Mouse (Mus musculus) erythroblast, adult 5-6 weeks (primary cell): ENCODE results near the gene Pla2g10. TPM values are rescaled to one million over a fixed set of nuclear protein-coding genes. Genes with fewer than 3 reads are reported as not detected.
"Not testable (repeated sequence)": the region's sequence is repeated elsewhere in the genome, so short reads cannot be mapped to it uniquely, and the experiment has no call there.

Experiments used
- ATAC-seq: replicated peaks from 2 replicates; pipeline ENCODE4 v1.8.0; 2016; ENCODE audit warnings: moderate number of reproducible peaks, mild to moderate bottlenecking, moderate TSS enrichment, inconsistent platforms; ENCODE audit not compliant: poor library complexity, low FRiP score, severe bottlenecking
- total RNA-seq, 2 experiments: library from RNA; stranded (forward) in 1 of 2; stranded (reverse) in 1 of 2; fragments of 150-400 nt in 1 of 2; fragments of 200-764, 138-1000 nt in 1 of 2; gene quantifications; 2 replicates each; pipeline versions ENCODE4 v1.2.3 to v1.2.4; 2015 to 2017; ENCODE audit warnings: low replicate concordance in 2 of 2

The Pla2g10 gene
- total RNA-seq, 2 experiments from 2014 or later = not detected

DNA sequence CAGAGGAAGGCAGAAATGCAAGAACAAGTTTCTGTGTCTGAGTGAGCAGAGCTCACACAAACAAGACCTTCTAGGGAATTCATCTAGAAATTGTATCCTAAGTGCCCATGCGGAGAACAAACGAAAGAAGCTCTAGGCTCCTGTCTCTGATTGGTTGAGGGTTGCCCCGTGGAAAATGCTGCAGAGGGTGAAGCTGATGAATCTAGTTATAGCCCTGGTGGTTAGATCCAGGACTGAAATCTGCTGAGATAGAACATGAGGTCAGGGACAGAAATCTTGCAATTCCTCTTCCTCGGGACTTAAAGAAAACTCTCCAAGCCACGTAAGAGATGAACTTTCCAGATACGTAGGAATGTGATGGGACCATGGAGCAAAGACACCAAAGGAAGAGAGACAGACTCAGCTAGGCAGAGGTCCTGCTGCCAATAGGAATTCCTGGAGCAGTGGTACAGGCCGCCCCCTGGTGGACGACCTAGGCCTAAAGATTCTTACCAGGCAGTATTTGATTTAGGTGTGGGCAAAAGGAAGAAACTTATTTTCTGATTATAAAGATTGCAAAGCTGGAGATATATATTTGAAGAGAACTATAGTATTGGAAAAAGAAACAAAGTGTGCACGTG lies 2.8 kb upstream of the Pla2g10 start:
- peak; percentile 77; the same call in 1 of the 2 replicates for ATAC-seq

DNA sequence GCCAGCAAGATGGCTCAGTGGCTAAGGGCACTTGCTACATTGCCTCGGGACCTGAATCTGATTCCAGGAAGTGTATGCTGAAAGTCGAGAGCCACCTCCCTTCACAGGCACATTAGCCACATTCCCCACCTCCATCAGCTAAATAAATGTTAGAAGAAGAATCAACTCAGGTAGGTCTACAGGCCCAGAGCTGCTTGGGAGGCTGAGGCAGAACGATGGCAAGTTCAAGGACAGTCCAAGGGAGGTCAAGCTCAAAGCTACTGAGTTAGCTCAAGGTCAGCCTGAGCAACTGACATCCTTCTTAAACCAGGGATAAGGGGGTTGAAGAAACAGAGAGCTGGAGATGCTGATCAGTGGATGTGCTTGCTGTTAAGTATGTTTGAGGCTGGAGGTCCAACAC lies 2.0 kb upstream of the Pla2g10 start:
- no peak for ATAC-seq

DNA sequence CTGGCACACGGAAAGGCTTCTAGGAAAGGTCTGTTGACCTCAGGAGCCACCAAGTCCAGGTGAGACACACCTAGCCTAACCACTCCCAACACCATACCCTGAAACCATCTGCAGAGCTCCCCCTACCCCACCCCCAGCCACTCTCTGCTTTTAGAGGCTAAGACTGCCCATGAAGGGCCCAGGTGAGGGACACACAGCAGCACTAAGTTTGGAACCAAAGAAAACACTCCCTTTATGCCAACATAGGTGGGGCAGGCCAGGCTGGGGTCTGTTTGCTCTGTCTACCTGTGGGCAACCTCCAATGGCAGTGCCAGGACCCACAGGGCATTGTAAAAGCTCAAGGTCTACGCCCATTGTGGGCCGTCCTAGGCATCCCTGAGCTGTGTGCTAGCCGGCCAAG lies 1.4 kb downstream of the Pla2g10 start:
- ATAC-seq = no peak

DNA sequence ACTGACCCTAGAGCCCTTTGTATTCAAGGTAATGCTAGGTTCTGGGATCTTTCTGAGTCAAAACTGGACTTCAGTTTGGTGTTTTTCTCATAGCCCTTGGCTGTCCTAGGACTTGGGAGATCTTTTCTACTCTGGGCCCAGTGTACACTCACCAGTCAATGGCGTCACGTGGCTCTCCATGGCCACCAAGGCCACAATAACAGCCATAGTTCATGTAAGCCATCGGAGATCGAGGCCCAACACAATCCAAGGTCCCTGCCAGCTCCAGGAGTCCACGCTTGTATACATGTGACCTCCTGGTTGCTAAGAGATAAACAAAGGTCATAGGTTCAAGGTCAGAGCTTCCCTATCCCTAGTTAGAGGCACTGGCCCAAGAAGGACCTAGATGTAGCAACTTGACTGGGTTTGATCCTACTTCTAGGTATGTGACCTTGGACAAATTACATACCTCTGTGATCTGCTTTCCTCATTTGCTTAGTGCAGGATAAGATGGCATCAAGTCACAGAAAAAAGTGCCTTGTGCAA lies 2.9 kb downstream of the Pla2g10 start:
- ATAC-seq = no peak

DNA sequence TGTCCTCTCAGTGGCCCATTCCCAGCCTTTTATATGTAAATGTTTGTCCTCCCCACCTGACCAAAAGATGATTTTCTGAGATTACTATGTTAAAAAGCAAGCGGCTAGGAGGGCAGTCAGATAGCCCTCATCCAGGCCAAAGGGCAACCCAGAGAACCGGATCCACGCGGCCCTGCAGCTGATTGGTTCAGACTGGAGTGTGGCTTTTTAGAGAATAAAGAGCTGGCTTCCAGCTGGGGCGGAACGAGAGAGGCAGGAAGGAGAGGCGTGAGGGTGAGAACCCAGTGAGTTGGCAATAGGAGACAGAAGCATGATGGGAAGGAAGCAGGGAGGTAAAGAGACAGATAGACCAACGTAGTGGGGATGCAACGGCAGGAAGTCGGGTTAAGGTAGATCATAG lies 7.8 kb downstream of the Pla2g10 start:
- ATAC-seq = no peak

DNA sequence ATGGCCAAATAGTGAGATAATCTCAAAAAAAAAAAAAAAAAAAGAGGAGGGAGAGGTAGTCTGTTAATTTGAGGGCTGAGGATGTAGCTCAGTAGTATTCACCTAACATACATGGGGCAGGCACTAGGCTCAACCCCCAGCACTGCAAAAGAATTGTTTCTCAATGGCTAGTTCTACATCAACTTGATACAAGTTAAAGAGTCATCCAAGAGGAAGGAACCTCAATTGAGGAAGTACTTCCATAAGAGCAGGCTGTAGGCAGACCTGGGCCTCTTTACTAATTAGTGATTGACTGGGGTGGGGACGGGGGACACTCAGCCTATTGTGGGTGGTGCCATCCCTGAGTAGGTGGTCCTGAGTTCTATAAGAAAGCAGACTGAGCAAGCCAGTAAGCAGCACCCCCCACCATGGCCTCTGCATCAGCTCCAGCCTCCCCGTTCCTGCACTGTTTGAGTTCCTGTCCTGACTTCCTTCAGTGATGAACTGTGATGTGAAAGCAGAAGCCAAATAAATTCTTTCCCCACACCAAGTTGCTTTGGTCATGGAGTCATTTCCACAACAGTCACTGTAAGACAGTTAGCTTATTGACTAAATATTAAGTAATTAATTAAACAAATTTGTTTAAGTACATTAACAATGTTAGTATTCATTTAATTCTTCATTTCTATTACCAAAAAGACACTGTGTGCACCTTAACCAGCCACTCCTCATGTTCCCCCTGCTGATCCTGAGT lies 13.8 kb downstream of the Pla2g10 start:
- ATAC-seq = no peak

DNA sequence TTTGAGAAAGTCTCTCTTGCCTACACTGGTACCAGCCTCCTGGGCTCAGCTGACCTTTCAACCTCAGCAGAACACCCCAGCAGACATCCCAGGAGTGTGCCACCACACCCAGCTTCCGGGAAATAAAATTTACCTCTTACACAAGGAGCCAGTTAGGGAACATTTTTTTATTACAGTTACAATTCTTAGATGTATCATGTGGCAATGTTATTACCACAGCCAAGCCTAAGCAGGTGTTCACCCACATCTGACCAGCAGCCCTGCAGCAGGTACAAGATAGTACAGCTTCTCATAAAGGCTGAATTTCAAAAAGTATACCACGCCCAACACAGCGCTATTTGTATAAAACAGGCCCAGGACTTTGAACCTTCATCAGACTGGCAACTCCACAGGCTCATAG lies 15.9 kb downstream of the Pla2g10 start:
- no peak for ATAC-seq

DNA sequence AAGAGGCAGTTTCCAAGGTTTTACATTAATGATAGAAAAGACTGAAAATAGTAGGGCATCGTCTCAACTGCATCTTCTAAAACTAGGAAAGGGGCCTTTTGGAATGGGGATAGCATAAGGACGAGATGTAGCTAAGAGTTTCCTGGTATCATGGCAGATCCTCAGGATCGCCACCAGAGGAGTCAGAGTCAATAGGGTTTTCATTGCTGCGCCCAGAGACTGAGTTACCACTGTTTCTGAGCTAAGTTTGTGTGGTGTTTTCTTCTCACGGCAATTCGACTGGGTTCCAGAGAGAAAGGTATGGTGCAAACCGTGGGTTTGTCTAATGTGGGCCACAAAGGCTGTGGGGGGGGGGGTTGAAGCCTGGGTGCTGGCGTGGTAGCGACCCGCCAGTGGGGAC lies 26.1 kb downstream of the Pla2g10 start:
- ATAC-seq = no peak

DNA sequence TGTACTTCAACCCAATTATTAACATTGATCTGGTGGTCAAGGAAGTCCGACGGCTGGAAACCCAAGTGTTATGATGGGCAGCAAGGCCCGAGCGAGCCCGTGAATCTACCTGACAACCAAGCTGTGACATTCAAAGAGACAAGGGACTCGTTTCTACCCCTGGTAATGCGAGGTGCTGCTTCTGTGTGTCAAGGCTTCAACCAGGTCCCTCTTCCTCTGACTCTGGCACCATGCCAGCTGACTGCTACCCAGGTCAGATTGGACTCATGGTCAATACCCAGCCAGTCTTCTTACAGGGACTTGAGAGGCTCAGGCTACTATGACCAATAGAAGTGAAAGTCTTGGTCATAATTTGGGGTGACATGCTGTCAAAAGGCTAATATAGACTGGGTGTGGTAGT lies 28.6 kb downstream of the Pla2g10 start:
- no peak for ATAC-seq

DNA sequence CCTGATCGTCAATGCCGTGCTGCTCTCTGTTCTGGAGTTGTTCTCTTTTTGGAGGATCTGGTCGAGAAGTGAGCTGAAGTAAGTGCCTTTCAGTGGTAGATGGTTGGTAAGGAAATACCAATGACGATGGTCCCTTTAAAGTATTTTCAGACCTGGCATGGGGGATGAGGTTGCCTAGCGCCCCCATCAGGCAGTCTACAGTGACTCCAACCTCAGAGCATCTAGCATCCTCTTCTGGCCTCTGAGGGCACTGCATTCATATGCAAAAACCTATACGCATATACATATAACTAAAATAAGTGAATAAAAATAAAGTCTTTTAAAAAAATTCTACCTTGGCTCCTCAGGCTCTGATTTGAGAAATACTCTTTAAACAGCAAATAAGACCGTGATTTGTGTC lies 31.8 kb downstream of the Pla2g10 start:
- no peak for ATAC-seq

DNA sequence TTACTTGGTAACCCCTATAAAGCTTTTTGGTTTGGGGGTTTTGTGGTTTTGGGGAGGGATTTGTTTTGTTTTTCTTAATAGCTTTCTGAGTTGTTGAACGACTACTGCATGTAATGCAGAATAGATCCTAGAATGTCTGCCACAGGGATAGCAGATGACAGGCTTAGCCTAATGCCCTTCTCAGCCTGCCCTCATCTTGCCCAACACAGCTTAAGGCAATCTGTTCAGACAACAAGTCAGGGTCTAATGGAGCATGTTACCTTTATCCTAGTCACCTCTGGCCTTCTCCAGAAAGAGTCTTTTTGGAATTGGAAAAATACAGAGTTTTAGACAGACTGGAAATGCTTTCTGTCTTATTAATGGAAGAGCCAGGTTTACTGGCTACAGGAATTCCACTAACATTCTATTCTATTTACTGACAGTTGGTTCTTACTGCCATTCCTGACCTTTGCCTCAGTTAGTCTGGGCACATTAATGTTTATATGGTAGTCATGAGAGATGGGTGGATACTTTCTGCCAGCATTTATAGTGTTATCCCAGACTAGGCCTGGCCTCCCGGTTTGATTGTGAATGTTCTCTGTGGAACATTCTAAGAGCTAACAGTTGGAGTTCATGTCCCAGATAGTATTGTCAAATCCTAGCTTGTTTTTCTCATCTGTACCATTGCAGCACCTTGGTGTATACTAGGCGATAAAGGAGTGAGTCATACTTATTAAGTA lies 52.0 kb downstream of the Pla2g10 start:
- ATAC-seq = no peak

DNA sequence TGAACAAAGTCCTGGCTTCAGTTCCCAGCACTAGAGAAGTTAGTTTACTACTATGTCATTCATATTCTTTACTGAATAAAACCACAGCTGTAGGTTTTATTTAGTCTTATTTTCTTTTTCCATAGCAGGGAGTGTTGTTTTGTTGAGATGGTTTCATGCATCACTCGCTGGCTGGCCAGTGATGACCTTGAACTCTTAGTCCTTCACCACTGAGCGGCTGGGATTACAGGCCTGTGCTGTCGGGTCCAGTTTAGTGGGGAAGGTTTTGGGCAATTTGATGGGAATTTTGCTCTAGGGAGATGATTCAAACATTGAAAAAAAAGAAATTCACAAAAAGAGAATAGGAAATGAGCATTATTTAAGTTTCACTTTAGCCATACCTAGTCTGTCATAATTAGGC lies 56.3 kb downstream of the Pla2g10 start:
- no peak for ATAC-seq

DNA sequence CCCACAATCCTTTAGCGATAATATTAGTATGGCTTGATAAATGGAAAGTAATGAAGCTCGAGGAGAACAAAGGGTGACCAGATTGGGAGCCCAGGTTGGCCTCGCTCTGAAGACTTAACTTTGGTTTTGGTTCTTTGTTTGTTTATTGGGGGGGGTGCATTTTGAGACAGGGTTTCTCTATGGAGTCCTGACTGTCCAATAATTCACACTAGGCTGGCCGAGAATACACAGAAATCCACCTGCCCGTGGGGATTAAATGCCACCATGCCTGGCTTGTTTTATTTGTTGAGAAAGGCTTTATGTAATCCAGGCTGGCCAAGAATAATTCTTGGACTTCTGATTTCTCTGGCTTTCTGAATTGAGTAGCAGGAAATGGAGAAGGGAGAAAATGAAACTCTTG lies 57.7 kb downstream of the Pla2g10 start:
- no peak for ATAC-seq

DNA sequence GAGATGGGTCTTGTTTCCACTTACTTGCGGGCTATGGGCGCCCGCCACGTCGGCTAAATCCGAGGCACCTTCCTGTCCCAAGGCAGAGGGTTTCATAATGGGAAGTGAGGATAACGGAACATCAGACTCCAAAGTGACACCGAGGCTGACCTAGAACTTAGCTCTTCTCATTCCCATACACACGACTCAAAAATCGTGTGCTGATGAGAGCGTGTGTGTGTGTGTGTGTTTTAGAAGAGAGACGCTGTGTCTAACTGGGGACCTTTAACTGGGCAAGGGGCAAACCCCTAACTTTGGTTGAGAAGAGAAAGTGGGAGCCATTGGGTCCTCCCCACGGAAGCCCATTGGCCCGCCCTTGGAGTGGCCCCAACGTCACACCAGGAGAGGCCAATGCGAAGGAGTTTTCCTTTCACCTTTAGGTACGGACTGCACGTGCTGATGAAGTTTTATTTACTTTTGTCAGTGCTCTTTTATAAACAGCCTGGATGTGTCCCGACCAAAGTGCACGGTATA lies 58.3 kb downstream of the Pla2g10 start:
- ATAC-seq = peak; percentile 79

DNA sequence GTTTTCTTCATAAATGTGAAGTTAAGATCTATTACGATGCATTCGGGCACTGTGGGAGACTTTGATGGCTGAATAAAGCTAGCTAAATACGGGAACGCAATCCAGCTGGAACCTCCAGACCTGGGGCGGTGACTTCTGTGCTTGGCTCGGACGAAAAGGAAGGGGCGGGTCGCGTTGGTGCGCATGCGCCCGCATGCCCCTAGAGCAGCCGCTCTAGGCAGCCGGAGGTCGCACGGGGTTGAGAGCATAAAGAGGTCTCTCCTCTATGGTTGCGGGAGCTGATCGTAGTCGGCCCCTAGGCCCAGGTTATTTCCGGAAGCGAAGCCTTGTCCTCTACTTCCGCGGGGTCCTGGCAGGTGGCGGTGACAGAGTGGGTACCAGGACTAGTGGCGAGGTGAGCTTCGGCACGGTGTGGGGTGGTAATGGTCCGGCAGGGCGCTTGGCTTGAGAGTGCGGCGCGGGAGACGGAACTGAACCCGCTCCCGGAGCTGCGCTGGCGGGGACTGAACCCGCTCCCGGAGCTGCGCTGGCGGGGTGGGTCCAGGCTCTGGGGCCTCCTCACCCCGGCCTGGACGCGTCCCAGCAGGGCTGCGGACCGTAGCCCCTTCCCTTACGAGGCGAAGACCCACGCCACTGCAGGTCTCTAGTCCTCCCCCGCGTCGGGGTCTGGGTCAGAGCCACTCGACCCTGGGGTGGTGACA lies 58.9 kb downstream of the Pla2g10 start, which contains the start of the genes Bfar and 3110001I22Rik:
Gene Bfar (plus strand): TSS at position 174 of the 701 bp plus-strand sequence.
Gene 3110001I22Rik (plus strand): TSS at position 245 of the 701 bp plus-strand sequence.
- peak; percentile 79 for ATAC-seq

DNA sequence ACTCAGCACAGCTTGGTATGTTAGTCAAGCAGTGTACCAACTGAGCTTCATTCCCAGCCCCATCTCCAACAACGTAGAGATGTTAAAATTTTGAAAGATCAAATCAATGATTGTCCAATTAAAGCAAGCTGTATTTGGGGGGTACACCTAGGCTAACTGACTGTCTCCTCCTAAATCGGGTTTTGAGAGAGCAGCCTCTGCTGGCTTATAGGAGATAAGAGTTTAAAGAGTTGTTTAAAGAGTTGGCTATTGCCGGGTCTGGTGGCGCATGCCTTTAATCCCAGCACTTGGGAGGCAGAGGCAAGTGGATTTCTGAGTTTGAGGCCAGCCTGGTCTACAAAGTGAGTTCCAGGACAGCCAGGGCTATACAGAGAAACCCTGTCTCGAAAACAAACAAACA lies 59.9 kb downstream of the Pla2g10 start:
- not testable (repeated sequence) for ATAC-seq

DNA sequence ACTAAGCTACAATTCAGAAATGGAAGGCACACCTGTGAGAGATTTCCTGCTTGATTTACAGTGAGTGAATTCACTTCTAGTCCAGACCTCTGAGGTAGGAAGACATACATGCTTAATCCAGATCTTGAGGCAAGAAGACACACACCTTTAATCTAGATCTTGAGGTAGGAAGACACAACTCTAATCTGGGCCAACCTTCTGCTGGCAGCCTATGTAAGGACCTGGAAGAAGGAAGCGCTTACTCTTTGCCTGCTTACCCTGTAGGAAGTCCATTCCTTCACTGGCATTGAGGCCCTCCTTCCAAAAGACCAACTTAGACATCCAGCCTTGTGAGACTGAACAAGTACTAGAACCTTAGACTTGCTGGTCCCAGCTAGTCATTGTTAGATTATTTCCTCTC lies 61.5 kb downstream of the Pla2g10 start:
- ATAC-seq = no peak

DNA sequence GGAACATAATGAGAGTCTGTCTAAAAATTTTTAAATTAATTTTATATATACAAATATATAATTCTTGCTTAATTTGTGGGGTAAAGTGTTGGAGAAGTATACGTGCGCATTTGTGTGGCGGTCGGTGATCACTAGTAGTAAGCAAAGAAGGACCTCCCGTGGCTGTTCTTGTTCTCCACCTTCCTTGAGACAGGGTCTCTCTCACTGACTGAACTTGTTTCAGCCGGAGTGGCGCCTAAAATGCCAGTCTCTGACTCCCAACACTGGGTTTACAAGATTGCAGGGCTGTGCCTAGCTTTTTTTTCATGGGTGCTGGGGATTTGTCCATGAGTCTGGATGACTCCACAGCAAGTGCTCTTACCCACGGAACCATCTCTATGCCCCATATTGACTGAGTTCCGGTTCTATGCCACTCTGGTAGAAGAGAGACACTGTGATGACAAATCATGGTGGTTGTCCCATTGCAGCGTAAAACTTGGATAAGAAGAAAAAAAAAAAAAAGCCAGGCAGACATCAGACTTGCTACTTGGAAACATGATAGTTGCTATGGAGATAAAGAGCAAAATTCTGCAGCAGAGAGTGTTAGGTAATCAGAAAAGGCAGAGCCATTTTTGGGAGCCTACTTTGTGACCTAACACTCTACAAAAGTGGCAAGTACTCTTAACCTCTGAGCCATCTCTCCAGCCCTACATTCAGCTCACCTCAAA lies 62.2 kb downstream of the Pla2g10 start:
- ATAC-seq = no peak

DNA sequence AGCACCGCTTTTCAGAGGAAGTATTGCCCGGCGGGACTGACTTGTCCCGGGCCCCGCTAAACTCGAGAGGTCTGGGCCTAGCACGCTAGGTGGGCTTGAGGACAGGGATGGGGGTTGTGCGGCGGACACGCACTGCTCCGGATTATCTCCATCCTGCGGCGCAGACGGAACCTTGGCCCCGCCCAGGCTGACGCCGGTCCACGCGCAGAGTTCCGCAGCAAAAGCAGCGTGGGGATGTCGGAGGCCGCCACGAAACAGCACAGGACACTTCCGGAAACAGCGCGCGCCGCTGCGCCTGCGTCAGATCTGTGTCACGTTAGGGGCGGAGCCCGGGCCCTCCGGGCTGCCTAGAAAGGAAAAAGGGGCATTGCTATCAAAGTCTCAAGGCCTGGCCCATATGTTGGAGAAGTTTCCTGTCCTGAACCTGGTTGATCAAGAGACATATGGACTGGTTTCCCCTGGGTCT lies 62.9 kb downstream of the Pla2g10 start, which contains the start of gene Parn:
Gene Parn (minus strand): TSS at position 293 of the 466 bp plus-strand sequence.
- peak; percentile 84 for ATAC-seq
